Mouse (Mus musculus): ENCODE data around the gene Ets1. TPM values are rescaled to one million over a fixed set of nuclear protein-coding genes. Genes with fewer than 3 reads are reported as not detected.

Ets1 gene
- total RNA-seq, 2 experiments from 2014 or later, result 119 to 154 TPM

DNA sequence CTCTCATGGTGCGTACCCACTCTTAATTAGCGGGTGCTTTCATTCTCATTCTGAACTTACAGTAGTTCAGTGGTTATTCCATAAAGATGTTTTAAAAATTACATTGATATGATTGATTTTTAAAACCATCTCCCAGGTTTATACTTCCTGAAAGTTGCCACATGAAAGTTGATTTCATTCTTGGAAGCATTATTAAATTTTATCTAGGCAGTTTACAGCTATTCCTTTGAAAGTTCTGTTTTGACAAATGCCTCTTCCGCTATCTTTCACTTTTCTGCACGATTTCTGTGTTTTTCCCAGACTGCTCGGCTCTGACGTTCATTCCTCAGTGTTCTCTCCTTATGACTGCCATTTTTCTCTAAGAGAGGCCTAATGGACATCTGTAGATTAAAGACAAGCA, 110.6 kb downstream of the Ets1 start:
- no peak for DNase-seq
- intact Hi-C loops (cut with DNase I), result loop anchor here (5.0 kb wide), 1 partner anchor 154 kb away; no protein-coding TSS in a partner anchor

DNA sequence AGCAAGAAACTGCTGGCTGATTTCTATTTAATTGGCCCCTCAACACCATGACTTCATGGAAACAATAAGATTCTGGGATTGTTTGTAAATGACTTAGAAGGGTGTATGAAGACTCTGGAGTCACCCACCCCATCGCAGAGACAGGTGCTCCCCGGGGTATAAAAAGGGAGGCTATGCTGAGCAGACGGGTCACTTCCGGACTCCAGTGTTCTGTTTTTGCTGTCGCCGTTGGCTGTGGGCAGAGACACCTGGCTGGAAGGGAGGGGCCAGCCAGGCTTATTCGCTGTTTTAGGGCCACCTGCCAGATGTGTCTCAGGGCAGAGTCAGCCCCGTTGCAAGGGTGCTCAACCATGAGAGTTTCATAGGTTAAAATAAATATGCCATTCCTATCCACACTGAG, 111.6 kb downstream of the Ets1 start:
- intact Hi-C loops (cut with DNase I), result loop anchor here (5.0 kb wide), 1 partner anchor 155 kb away; no protein-coding TSS in a partner anchor
- DNase-seq, result no peak

DNA sequence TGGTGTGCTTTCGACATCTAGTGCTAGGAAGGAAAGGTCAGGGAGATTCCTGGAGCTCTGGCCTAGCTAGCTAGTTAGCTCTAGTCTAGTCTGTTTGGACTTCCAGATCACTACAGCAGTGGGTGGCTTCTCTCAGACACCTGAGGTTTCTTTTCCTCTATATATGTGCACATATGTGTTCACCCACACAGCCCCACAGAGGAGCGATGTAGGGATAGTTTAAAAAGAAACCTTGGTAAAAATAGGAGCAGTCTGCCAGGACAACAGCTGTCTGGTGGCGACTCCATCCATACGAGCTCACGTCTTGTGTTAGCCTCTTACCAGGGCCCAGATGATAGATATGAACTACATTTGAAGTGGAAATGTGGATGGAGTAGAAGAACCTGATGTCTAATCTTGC, 112.5 kb downstream of the Ets1 start:
- no peak for DNase-seq
- intact Hi-C loops (cut with DNase I), result loop anchor here (5.0 kb wide), 1 partner anchor 156 kb away; no protein-coding TSS in a partner anchor

- intact Hi-C loops (cut with DNase I), result loop anchor here (5.0 kb wide), 2 partner anchors 158 to 192 kb away; no protein-coding TSS in a partner anchor
- DNase-seq, result no peak
These were observed 113.9 kb downstream of the Ets1 start for GRCm38 (mm10) chr9:32749721-32750480.

DNA sequence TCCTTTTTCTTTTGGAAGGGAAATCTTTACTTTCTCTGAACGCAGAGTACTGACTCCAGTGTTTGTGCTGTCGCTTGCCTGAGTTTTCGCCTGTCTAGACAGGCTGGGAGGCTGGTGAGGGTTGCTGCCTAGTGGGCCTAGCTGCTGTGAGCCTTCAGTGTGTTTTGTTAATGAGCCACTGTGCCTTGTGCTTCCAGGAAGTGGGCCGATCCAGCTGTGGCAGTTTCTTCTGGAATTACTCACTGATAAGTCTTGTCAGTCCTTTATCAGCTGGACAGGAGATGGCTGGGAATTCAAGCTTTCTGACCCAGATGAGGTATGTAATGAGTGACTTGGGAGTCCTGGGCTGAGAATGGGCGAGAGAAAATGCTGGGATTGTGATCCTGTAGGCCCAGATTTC, 116.6 kb downstream of the Ets1 start:
- peak; percentile 55 to 67 for DNase-seq
- intact Hi-C loops (cut with DNase I), result loop anchor here (5.0 kb wide), 1 partner anchor 190 kb away; no protein-coding TSS in a partner anchor

DNA sequence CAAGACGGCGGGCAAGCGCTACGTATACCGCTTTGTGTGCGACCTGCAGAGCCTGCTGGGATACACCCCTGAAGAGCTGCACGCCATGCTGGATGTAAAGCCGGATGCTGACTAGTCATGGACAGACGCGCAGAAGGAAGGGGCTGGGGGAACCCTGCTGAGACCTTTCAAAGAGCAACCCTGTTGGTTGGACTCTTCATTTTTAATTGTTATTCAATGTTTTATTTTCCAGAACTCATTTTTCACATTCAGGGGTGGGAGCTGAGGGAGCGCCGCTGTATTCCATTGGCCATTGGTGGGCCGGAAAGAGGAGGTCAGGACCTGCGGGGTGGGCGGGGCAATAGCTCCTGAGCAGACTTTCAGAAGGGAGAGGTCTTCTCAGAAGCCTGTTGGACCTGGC, 118.3 kb downstream of the Ets1 start:
- intact Hi-C loops (cut with DNase I), result loop anchor here (5.0 kb wide), 1 partner anchor 188 kb away; no protein-coding TSS in a partner anchor
- DNase-seq, result no peak

DNA sequence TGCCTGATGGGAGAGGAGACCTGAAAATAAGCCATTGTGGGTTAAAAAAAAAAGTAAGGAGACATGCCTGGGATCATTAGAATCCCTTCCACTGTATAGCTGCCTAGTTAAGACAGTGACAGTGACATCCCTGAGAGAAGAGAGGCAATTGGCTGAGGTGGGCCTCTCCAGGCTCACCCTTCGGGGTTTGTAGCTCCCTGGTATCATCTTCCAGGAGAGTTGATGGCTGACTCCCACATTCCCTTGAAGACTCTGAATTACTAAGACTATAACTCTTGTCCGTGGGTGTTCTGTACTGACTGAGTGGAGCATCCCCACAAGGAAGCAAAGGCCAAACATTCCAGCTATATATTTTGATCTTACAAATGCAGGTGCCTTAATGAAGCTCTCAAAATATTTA, 120.0 kb downstream of the Ets1 start:
- intact Hi-C loops (cut with DNase I), result no loop called here
- DNase-seq, result no peak

DNA sequence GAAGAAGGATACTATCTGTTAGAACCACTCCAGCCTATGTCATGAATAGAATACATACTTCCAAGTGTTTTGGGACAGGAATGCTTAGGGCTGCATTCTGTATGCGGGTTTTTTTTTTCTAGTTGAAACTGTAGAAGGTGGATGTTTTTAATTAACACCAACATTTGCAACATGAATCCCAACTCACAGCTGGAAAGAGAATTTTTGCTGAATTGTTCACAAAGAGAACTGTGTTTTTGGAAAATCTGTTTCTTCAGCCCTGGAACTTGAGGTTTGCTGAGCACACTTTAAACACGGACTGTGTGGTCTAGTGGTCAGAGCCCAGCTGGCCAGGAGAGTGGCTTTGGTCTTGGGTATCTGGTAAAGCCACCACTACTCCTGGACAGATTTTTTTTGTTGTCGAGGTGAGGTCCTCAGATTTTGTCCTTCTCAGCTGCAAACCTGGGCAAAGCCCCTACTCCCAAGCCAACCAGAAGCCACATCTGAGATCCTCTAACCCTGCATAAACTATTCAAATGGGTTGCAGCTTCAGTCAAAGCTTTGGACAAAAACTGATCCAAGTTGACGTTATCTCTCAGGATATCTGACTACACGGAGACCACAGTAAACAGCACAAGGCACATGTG, 122.4 kb downstream of the Ets1 start:
- no peak for DNase-seq
- intact Hi-C loops (cut with DNase I), result no loop called here

GRCm38 (mm10) chr9:32760649-32761157, 124.7 kb downstream of the Ets1 start:
- DNase-seq, result no peak
- intact Hi-C loops (cut with DNase I), result no loop called here

DNA sequence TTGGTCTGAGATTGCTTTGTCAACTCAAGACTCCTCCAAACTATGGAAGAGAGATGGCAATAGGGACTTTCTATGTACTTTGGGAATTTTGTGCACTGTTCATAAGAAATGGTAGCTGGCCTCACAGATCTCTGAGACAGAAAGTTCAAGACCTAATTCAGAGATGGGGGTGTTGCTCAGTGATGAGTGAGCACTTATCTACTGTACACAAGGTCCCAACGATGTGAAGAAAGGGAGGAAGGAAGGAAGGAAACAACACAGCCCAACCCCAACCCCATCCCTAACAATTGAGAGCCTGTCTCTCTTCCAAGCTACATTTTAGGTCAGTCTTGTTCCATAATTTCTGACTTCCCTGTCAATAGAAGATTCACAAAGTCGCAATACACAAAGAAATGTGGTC, 125.3 kb downstream of the Ets1 start:
- intact Hi-C loops (cut with DNase I), result no loop called here
- DNase-seq, result no peak

DNA sequence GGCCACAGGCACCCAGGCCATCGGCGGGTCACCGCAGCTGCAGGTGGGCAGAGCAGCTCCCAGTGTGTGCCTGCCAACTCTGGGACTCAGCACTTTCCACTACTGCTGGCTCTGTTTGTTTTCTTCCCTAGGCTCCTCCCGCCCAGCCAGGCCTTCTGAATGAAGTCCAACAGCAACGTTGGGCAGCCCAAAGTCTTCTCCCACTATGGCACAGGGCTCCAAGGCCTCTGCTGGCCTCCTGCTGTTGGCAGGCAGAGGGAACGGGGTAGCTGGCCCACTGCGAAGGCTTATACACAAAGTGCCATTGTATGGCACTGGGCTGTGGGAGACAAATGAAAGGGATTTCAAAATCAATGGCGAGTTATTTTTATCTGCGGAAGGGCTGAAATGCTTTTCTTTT, 128.4 kb downstream of the Ets1 start:
- intact Hi-C loops (cut with DNase I), result no loop called here
- DNase-seq, result no peak

DNA sequence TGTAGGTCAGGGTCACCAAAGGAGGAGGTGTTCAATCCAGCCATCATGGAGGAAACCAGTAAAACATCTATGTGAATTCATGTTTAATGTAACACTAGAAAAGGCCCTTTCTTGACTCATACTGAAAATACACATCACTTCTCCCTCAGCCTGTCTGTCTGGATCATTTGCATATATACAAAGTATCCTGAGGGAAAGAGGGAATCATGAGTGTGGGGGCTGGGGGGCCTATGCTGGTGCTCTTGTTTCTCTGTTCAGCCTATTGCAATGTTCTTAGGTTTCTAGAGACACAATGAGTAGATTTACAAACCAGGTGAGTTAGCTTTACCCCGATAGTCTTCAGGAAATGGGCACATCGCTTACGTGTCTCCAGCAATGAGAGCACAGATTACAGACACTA, 129.1 kb downstream of the Ets1 start:
- no peak for DNase-seq
- intact Hi-C loops (cut with DNase I), result no loop called here

- intact Hi-C loops (cut with DNase I), result no loop called here
- DNase-seq, result no peak
These were observed 142.8 kb downstream of the Ets1 start for GRCm38 (mm10) chr9:32778866-32779265.

DNA sequence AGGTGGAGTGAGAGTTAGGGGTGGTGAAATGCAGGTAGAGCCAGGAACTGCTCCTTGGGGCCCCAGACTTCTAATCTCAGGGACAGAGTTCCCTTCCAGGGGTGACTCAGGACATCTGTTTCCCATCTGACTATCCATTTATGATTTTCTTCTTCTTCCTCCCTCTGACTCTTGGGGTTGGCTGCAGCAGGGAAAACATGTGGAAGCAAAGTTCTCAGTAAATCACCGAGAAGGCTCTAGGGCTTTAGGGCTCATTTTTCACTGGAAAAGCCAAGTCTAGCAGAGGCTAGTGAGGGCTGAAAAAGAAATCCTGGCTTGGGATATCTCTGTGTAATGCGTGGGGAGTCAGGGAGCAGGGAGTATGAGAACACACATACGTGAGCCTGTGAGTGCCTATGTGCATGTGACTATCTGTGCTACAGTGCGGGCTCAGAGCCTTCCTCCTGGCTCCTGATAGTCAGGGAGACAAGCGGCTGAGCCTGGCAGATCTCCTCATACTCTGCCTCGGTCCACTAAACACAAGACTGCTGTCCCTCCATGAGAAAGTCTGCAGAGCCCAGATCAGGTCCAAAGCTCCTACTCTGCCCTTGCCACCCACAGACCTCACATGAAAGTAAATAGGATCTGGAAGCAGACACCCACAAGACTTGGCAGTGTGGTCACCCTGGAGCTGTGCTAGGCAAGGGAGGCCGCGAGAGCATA, 146.5 kb downstream of the Ets1 start:
- no peak for DNase-seq
- intact Hi-C loops (cut with DNase I), result no loop called here

DNA sequence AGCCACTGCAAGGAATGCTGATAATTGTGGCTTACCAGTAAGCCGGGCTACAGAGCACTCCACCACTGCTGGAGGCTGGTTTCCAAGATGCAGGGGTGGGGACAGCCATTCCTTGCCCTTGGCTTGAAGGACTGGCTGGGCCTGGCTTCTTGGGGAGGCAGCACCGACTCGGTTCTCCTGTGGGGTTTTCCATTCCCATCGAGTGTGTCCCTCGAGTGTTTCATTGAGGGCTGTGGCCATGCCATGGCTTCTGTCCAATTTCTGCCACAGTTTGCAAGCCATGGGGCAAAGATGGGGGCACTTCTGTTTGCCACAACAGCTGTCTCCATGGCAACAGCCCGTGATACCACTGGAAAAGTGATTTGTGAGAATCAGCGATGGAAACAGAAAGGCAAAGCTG, 151.1 kb downstream of the Ets1 start:
- peak; percentile 30 to 37 for DNase-seq
- intact Hi-C loops (cut with DNase I), result no loop called here

- intact Hi-C loops (cut with DNase I), result no loop called here
- peak; percentile 73 to 77 for DNase-seq
These were observed 151.6 kb downstream of the Ets1 start for GRCm38 (mm10) chr9:32787615-32788014.

GRCm38 (mm10) chr9:32789306-32789705, 153.3 kb downstream of the Ets1 start:
- DNase-seq, result no peak
- intact Hi-C loops (cut with DNase I), result no loop called here

GRCm38 (mm10) chr9:32791699-32792098, 155.7 kb downstream of the Ets1 start:
- peak; percentile 48 to 53 for DNase-seq
- intact Hi-C loops (cut with DNase I), result no loop called here

GRCm38 (mm10) chr9:32798171-32798570, 162.2 kb downstream of the Ets1 start:
- DNase-seq, result no peak
- intact Hi-C loops (cut with DNase I), result no loop called here

- intact Hi-C loops (cut with DNase I), result no loop called here
- no peak for DNase-seq
These were observed 170.1 kb downstream of the Ets1 start for GRCm38 (mm10) chr9:32806106-32806505.

All from heart, postnatal 10 days (tissue).